Mouse (Mus musculus) MEL (cell line): ENCODE data around the gene Gpr37l1. TPM values are rescaled to one million over a fixed set of nuclear protein-coding genes. Genes with fewer than 3 reads are reported as not detected.

Experiments used
- DNase-seq: peaks from one replicate; pipeline ENCODE4 v3.0.0; 2011; ENCODE audit warnings: low read depth, low spot score
- H3K27ac ChIP-seq: 2 replicates; pipeline ENCODE4 v1.5.1; 2012; ENCODE audit warnings: low read depth, mild to moderate bottlenecking, control low read depth, low read length, moderate library complexity; ENCODE audit not compliant: control insufficient read depth
- H3K27me3 ChIP-seq, 2 experiments: fragments of 150-350 bp in 1 of 2; sonication (generic) in 1 of 2; 2 replicates each; pipeline ENCODE4 v1.6.1; 2012; ENCODE audit warnings: low read length in 2 of 2, mild to moderate bottlenecking in 2 of 2, improper control_type of control experiment in 1 of 2, moderate library complexity in 1 of 2; ENCODE audit not compliant: insufficient read depth in 2 of 2, control insufficient read depth in 1 of 2
- H3K36me3 ChIP-seq, 2 experiments: 2 replicates each; pipeline ENCODE4 v1.6.1; 2012 to 2014; ENCODE audit warnings: low read length in 2 of 2, improper control_type of control experiment in 1 of 2, inconsistent platforms in 1 of 2, mild to moderate bottlenecking in 1 of 2; ENCODE audit not compliant: insufficient read depth in 2 of 2, control insufficient read depth in 1 of 2
- H3K4me1 ChIP-seq, 2 experiments: fragments of 150-350 bp in 1 of 2; sonication (generic) in 1 of 2; 2 replicates each; pipeline ENCODE4 v1.6.1; 2012; ENCODE audit warnings: low read length in 2 of 2, improper control_type of control experiment in 1 of 2, mild to moderate bottlenecking in 1 of 2; ENCODE audit not compliant: insufficient read depth in 2 of 2, control insufficient read depth in 1 of 2
- H3K4me3 ChIP-seq, 2 experiments: fragments of 150-350 bp in 1 of 2; sonication (generic) in 1 of 2; 2 replicates each; pipeline ENCODE4 v1.5.1; 2012; ENCODE audit warnings: low read depth in 2 of 2, low read length in 2 of 2, mild to moderate bottlenecking in 2 of 2, moderate library complexity in 2 of 2, control low read depth in 1 of 2, improper control_type of control experiment in 1 of 2; ENCODE audit not compliant: control insufficient read depth in 1 of 2, insufficient read depth in 1 of 2
- H3K79me2 ChIP-seq: 2 replicates; pipeline ENCODE4 v1.6.1; 2012; ENCODE audit warnings: mild to moderate bottlenecking, low read length, moderate library complexity; ENCODE audit not compliant: control insufficient read depth, poor library complexity, insufficient read depth
- H3K9ac ChIP-seq: 2 replicates; pipeline ENCODE4 v1.6.1; 2012; ENCODE audit warnings: low read depth, mild to moderate bottlenecking, control low read depth, low read length, moderate library complexity; ENCODE audit not compliant: control insufficient read depth, poor library complexity, severe bottlenecking
- H3K9me3 ChIP-seq: fragments of 150-350 bp; sonication (generic); replicated peaks from 2 replicates; pipeline ENCODE4 v1.6.1; 2012; ENCODE audit warnings: mild to moderate bottlenecking, low read length, improper control_type of control experiment, moderate library complexity; ENCODE audit not compliant: insufficient read depth
- BHLHE40 ChIP-seq: IDR thresholded peaks from 2 replicates; pipeline ENCODE4 v1.6.1; 2012; ENCODE audit warnings: low read depth, mild to moderate bottlenecking, inconsistent platforms, low read length, improper control_type of control experiment, borderline replicate concordance
- E2F4 ChIP-seq: IDR thresholded peaks from 2 replicates; pipeline ENCODE4 v1.6.1; 2011; ENCODE audit warnings: low read depth, low read length, improper control_type of control experiment, borderline replicate concordance
- ETS1 ChIP-seq: IDR thresholded peaks from 2 replicates; pipeline ENCODE4 v1.6.1; 2012; ENCODE audit warnings: low read depth, mild to moderate bottlenecking, inconsistent platforms, low read length, improper control_type of control experiment, moderate library complexity
- GABPA ChIP-seq: IDR thresholded peaks from 2 replicates; pipeline ENCODE4 v1.6.1; 2012; ENCODE audit warnings: low read depth, mild to moderate bottlenecking, inconsistent platforms, low read length, improper control_type of control experiment, moderate library complexity
- KAT2A ChIP-seq: conservative IDR thresholded peaks from 2 replicates; pipeline ENCODE4 v1.6.1; 2012; ENCODE audit warnings: low read depth, low read length, improper control_type of control experiment, inconsistent platforms
- MAX ChIP-seq: IDR thresholded peaks from 2 replicates; pipeline ENCODE4 v1.6.1; 2011; ENCODE audit warnings: low read length, improper control_type of control experiment
- MYB ChIP-seq: IDR thresholded peaks from 2 replicates; pipeline ENCODE4 v1.6.1; 2011; ENCODE audit warnings: mild to moderate bottlenecking, low read depth, low read length, improper control_type of control experiment
- MYC ChIP-seq: IDR thresholded peaks from 2 replicates; pipeline ENCODE4 v1.6.1; 2011; ENCODE audit warnings: low read depth, mild to moderate bottlenecking, low read length, improper control_type of control experiment, moderate library complexity
- NELFE ChIP-seq: IDR thresholded peaks from 2 replicates; pipeline ENCODE4 v1.6.1; 2011; ENCODE audit warnings: low read depth, low read length, improper control_type of control experiment
- NRF1 ChIP-seq: IDR thresholded peaks from 2 replicates; pipeline ENCODE4 v1.6.1; 2014; ENCODE audit warnings: low read depth, mild to moderate bottlenecking, inconsistent platforms, low read length, improper control_type of control experiment, moderate library complexity; ENCODE audit not compliant: poor library complexity, insufficient read depth, severe bottlenecking
- RCOR1 ChIP-seq: IDR thresholded peaks from 2 replicates; pipeline ENCODE4 v1.6.1; 2012; ENCODE audit warnings: low read depth, mild to moderate bottlenecking, inconsistent platforms, low read length, improper control_type of control experiment
- SIN3A ChIP-seq: IDR thresholded peaks from 2 replicates; pipeline ENCODE4 v1.6.1; 2012; ENCODE audit warnings: low read length, improper control_type of control experiment, inconsistent platforms
- TAL1 ChIP-seq: IDR thresholded peaks from 2 replicates; pipeline ENCODE4 v1.6.1; 2012; ENCODE audit warnings: mild to moderate bottlenecking, inconsistent platforms, low read length, moderate library complexity, mixed read lengths
- TBP ChIP-seq: IDR thresholded peaks from 2 replicates; pipeline ENCODE4 v1.8.0; 2011; ENCODE audit warnings: low read depth, low read length, improper control_type of control experiment
- TCF12 ChIP-seq: IDR thresholded peaks from 2 replicates; pipeline ENCODE4 v1.6.1; 2014; ENCODE audit warnings: low read depth, mild to moderate bottlenecking, inconsistent platforms, low read length, improper control_type of control experiment, moderate library complexity
- UBTF ChIP-seq: IDR thresholded peaks from 2 replicates; pipeline ENCODE4 v1.6.1; 2012; ENCODE audit warnings: low read depth, mild to moderate bottlenecking, inconsistent platforms, low read length, improper control_type of control experiment, moderate library complexity, borderline replicate concordance; ENCODE audit not compliant: insufficient read depth
- USF2 ChIP-seq, 2 experiments: IDR thresholded peaks; 2 replicates each; pipeline ENCODE4 v1.6.1; 2011 to 2012; ENCODE audit warnings: improper control_type of control experiment in 2 of 2, low read length in 2 of 2, borderline replicate concordance in 1 of 2, inconsistent platforms in 1 of 2, low read depth in 1 of 2, mild to moderate bottlenecking in 1 of 2; ENCODE audit not compliant: insufficient read depth in 1 of 2
- ZKSCAN1 ChIP-seq: IDR thresholded peaks from 2 replicates; pipeline ENCODE4 v1.6.1; 2012; ENCODE audit warnings: low read depth, mild to moderate bottlenecking, inconsistent platforms, low read length, improper control_type of control experiment, moderate library complexity
- ZMIZ1 ChIP-seq: IDR thresholded peaks from 2 replicates; pipeline ENCODE4 v1.6.1; 2012; ENCODE audit warnings: low read depth, mild to moderate bottlenecking, inconsistent platforms, low read length, improper control_type of control experiment, moderate library complexity
- polyA plus RNA-seq, 2 experiments: library from polyadenylated mRNA; stranded (reverse) in 1 of 2; unstranded in 1 of 2; fragments of >175 nt in 1 of 2; fragments of >200 nt in 1 of 2; gene quantifications; 2 replicates each; pipeline versions ENCODE4 v1.2.1 to v1.2.4; 2012; ENCODE audit warnings: low replicate concordance in 2 of 2, low read depth in 1 of 2; ENCODE audit not compliant: insufficient read length in 2 of 2, insufficient read depth in 1 of 2, missing spikeins in 1 of 2
- total RNA-seq: library from RNA; depleted of rRNA; stranded (reverse); fragments of 300-350 nt; gene quantifications from 2 replicates; pipeline ENCODE4 v1.2.3, GENCODE M21; 2012

The Gpr37l1 gene
- total and polyA plus RNA-seq, 3 experiments: not detected

DNA sequence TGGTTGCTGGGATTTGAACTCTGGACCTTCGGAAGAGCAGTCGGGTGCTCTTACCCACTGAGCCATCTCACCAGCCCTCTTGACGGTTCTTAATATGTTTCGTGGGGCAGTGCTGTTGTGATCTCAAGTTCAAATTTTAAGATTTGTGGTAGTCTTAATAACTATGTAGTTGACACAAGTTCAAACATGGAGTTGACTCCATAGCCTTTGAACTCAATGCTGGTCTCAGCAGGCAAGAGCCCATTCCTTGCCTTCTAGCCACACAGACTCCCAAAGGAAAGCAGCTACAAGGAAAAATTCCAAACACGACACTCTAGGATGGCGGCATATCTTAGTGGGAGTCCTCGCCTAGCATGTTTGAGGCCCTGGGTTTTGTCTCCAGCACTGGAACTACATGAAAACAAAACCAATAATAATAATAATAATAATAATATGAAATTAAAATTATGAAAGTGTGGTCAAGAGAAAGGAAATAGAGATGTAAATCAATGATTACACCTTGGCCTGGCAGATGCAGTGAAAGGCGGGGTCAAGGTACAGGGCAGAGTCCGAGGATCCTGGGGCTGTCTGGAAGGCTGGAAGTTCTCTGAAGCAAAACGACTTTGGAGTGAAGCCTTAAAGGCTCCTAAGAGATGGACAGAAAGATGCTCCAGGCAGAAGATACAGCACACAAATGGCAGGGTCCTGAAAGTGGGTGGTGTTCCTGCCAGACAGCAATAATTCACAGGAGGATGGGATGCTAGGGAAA is 1.1 kb upstream of the Gpr37l1 start:
- no peak for DNase-seq
- Histone ChIP-seq H3K9me3 (no peaks in the 10 kb centered on the region), H3K4me3 (no peak overlapping the region), H3K36me3 (no peaks in the 10 kb centered on the region), H3K27me3 (peaks cover 3 to 4% of the 10 kb centered on the region in 2 experiments; a peak in 3 of 4 replicates), H3K79me2 (no peaks in the 10 kb centered on the region), H3K9ac (no peak overlapping the region), H3K4me1 (no peaks in the 10 kb centered on the region), H3K27ac (no peak overlapping the region)
- TF ChIP-seq NELFE (no peak), TAL1 (no peak), TBP (no peak), ZKSCAN1 (no peak)

DNA sequence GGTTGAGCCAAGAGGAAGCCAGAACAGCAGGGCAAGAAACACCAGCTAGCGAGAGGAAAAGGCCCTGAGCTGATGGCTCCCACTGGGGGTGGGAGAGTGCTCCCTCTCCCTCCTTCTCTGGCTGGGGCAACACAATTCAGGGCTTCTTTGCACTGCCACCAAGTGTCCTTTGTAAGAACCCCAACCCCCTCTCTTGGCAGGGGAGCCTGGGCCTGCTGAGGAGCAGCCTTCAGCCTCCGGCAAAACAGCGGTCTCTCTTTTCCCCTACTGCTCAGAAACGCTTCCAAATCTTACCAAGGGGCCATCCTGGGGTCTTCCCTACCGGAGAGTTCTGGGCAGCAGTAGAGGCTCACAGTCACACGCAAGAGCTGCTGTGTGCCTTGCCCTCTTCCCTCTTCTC is 4.8 kb downstream of the Gpr37l1 start:
- no peaks in the 10 kb centered on the region for H3K79me2 ChIP-seq
- no peak overlapping the region for H3K9ac ChIP-seq
- TF ChIP-seq ZKSCAN1: no peak
- TF ChIP-seq UBTF: no peak
- no peak for TF ChIP-seq MYB
- H3K4me3 ChIP-seq: no peak overlapping the region
- no peaks in the 10 kb centered on the region for H3K36me3 ChIP-seq
- H3K4me1 ChIP-seq: no peaks in the 10 kb centered on the region
- DNase-seq: no peak
- H3K27ac ChIP-seq: no peak overlapping the region
- H3K27me3 ChIP-seq: peaks cover 2 to 3% of the 10 kb centered on the region in 2 experiments; a peak in 3 of 4 replicates
- no peaks in the 10 kb centered on the region for H3K9me3 ChIP-seq

DNA sequence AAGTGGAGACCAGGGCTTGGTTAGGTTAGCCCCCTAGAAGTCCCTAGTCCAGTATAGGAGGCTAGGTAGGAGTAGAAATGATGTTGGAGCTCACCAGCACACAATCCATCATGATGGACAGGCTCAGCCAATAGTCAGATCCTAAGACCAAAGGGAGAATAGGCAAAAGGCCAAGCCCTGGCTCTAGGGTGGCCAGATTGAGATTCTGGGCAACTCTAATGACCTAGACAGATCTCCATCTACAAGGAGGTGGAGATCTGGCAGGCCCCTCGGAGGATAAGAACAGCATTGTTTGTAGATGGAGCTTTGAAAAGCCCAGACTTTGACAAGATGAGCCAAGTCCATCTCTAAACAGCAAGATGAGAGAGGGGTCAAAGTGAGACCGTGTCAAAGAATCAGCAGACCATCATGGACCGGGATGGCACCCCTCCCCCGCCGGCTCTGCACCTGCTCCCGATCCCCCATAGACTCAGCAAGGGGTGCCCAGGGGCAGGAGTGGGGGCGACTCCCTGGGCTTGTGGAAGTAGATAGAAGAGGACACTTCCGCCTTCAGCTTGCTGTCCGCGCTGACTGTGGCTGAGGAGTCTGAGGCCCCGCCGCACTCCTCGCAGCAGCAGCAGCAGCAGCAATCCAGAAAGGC is 7.0 kb downstream of the Gpr37l1 start:
- H3K36me3 ChIP-seq: peaks cover 0 to 2% of the 10 kb centered on the region in 2 experiments; a peak in 1 of 4 replicates
- H3K79me2 ChIP-seq: no peaks in the 10 kb centered on the region
- H3K9me3 ChIP-seq: no peaks in the 10 kb centered on the region
- no peak overlapping the region for H3K27ac ChIP-seq
- H3K9ac ChIP-seq: no peak overlapping the region
- no peak for DNase-seq
- TF ChIP-seq USF2 (IDR thresholded peaks at IDR 0.05; ENCODE audit: borderline replicate concordance in 1 of 2, insufficient read depth in 1 of 2, low read depth in 1 of 2, low read length in 2 of 2): no peak
- TF ChIP-seq TCF12: no peak
- TF ChIP-seq ZMIZ1: no peak
- TF ChIP-seq ZKSCAN1: no peak
- no peak for TF ChIP-seq BHLHE40
- no peak for TF ChIP-seq RCOR1
- TF ChIP-seq SIN3A: no peak
- TF ChIP-seq GABPA: no peak
- TF ChIP-seq ETS1: no peak
- no peak for TF ChIP-seq KAT2A
- no peak for TF ChIP-seq E2F4
- no peak for TF ChIP-seq MAX
- no peak for TF ChIP-seq MYC
- TF ChIP-seq MYB: no peak
- TF ChIP-seq NRF1: no peak
- no peak for TF ChIP-seq NELFE
- H3K27me3 ChIP-seq: peaks cover 2 to 3% of the 10 kb centered on the region in 2 experiments; a peak in 3 of 4 replicates
- H3K4me1 ChIP-seq: no peaks in the 10 kb centered on the region
- H3K4me3 ChIP-seq: no peak overlapping the region
